Mouse (Mus musculus) mouse embryonic stem cell (cell line): ENCODE data around the gene Rtbdn.
"Not testable (repeated sequence)": the region's sequence is repeated elsewhere in the genome, so short reads cannot be mapped to it uniquely, and the experiment has no call there.

Experiments
- in situ Hi-C, 2 experiments: fragments of 300-500 bp; cut with MboI; formaldehyde crosslinking; loops; 1 replicate in 1 of 2; 3 replicates in 1 of 2; pipeline ENCODE4 v1.14.3; 2019 to 2020; ENCODE audit warnings: low sequenced_read_pairs in 2 of 2, low pct_unique_long_range_greater_than_20kb in 1 of 2, mixed read lengths in 1 of 2; ENCODE audit not compliant: unreplicated experiment in 1 of 2

The Rtbdn gene

DNA sequence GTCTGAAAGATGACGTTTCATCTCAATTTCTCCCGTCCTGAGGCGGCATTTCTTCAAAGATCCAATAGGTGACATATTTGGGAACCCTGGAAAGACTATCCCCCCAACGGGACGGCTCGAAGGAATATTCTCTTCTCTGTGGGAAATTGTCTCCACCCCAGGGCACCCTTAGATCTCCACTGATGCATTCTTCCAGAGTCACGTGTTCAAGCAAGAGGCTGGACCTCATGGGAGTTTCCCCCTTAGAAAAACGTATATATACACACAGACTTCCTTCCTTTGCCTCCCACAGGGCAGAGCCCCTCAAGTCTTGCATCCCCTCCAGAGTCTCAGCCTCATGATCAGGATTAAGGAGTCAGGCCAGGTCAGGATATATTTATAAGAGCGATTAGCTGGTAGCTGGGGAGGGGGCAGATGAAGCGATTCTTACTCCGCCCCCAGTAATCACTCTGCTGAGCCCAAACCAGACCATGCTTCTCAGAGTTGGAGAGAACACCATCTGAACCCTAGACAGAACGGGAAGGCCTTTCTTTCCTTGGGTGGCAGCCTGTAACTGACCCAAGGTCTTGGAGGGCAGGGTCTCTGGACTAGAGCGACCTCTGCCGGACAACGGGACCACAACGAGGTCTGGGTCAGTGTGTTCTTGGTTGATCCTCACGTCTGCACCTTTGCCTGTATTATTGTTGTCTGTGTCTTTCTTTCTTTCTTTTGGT is at the start of gene Rtbdn:
Gene Rtbdn (plus strand): TSS at position 464 of the 713 bp plus-strand sequence.
- in situ Hi-C loops: no loop called here

DNA sequence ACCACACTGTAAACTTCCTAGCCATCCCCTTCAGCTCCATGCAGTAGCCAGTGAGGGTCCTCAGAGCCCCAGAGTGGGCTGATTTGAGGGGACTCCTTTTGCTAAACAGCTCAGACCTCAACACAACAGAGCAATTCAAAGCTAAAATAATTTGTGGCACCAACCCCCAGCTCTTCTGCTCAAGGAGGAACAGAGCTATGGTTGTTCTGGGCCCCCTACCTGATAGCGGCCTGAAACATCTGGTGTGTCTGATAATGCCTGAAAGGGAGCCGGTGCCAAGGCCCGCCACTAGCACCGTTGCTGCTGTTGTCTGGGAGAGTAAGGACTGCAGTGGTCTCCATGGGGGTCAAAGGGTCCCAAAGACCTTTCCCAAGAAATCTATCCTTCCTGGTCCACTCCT is 45.7 kb upstream of the Rtbdn start:
- in situ Hi-C loops: no loop called here

DNA sequence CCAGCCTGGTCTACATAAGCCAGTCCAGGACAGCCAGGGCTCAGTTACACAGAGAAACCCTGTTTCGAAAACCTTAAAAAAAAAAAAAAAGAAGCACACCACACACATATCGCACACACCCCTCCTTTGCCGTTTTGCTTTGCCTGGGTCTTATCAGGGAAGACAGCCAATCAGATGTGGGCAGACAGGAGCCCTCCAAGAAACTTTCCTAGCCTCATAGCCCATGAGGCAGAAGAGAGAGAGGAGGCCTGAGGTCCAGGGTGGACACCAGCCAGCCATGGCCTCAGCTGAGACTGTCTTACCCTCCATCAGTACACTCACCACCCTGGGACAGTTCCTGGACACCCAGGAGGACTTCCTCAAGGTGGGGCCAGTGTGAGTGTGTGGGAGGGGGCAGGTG is 45.0 kb upstream of the Rtbdn start, which contains the start of gene Klf1:
Gene Klf1 (plus strand): TSS at position 177 of the 400 bp plus-strand sequence.
- in situ Hi-C loops: no loop called here

DNA sequence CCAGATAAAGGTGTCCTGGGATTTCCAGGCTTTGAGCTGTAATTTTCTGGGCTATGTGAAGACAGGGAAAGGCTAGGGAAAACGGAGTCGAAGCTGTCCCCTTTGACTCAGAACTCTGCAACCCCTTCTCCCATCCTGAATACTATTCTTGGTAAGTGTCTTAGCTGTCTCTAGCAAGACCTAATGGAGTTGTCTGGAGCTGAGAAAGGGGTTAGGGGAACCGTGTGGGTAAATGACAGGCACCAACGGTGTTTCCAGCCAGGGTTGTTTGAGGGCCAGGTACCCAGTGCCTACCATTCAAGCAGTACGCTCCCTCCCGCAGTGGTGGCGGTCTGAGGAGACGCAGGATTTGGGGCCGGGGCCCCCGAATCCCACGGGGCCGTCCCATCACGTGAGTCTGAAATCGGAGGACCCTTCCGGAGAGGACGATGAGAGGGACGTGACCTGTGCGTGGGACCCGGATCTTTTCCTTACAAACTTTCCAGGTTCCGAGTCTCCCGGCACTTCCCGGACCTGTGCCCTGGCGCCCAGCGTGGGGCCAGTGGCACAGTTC is 44.3 kb upstream of the Rtbdn start:
- in situ Hi-C loops: no loop called here

DNA sequence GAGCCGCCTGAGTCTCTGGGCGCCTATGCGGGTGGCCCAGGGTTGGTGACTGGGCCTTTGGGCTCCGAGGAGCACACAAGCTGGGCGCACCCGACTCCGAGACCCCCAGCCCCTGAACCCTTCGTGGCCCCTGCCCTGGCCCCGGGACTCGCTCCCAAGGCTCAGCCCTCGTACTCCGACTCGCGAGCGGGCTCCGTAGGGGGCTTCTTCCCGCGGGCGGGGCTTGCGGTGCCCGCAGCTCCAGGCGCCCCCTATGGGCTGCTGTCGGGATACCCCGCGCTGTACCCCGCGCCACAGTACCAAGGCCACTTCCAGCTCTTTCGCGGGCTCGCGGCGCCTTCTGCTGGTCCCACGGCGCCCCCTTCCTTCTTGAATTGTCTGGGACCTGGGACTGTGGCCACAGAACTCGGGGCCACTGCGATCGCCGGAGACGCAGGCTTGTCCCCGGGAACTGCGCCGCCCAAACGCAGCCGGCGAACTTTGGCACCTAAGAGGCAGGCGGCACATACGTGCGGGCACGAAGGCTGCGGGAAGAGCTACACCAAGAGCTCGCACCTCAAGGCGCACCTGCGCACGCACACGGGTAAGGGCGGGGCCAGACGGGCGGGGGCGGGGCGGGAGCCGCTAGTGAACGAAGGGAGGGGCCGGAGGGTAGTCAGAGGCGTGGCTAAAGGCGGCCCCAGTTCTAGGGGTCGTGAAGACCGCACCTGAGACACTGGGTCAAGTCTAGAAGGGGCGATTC is 43.7 kb upstream of the Rtbdn start:
- in situ Hi-C loops: no loop called here

DNA sequence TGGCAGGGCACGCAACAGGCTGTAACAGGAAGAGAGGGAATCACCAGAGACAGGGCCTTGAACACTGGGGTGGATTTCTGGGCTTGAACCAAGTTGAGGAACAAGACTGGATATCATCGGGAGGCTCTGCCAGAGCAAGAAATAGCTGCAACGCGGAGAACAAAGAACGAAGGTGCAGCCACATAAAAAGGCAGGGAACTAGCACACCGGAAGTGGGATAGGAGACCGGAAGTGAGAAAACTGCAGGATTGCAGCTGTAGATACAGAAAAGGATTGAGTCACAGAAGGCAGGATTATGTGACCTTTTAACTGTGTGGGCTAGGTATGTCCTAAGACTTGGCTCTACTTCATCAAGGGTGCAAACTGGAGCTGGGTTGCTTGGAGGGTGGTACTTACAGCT is 42.4 kb upstream of the Rtbdn start:
- in situ Hi-C loops: no loop called here

DNA sequence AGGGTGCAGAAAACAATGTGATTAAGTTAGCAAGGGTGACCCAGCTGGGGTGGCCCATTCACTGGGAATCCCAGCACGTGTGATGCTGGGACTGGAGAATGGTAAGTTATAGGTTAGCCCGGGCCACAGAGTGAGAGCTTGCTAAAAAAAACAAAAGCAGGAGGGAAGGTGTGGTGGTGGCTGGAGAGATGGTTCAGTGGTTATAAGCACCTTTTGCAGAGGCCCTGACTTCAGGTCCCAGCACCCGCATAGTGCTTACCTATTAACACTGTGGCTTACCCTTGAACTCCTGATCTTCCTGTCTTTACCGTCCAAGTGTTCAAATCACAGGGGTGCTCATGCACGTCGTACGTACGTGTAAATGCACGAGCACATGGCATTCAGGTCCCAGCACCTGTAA is 39.8 kb upstream of the Rtbdn start:
- in situ Hi-C loops: no loop called here

DNA sequence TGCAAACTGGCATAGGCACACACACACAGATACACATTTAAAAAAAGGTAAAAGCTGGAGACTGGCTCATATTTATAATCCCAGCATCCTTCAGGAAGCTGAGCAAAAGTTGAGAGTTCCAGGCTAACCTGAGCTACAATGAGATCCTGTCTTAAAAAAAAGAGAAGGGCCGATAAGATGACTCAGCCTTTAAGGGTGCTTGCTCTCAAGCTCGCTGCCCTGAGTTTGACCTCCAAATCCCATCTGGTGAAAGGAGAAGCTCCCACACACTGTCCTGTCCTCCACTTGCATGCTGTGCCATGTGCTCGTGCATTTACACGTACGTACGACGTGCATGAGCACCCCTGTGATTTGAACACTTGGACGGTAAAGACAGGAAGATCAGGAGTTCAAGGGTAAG is 39.3 kb upstream of the Rtbdn start:
- in situ Hi-C loops: no loop called here

DNA sequence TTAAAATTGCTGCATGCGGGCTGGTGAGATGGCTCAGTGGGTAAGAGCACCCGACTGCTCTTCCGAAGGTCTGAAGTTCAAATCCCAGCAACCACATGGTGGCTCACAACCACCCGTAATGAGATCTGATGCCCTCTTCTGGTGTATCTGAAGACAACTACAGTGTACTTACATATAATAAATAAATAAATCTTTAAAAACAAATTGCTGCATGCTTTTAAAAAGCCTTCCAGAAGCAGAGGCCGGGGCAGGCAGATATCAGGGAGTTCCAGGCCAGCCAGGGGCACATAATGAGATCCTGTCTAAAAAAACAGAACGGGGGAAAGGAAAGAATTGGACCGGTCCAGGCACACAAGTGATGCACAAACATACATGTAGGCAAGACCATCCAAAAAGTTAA is 38.8 kb upstream of the Rtbdn start:
- in situ Hi-C loops: not testable (repeated sequence)

DNA sequence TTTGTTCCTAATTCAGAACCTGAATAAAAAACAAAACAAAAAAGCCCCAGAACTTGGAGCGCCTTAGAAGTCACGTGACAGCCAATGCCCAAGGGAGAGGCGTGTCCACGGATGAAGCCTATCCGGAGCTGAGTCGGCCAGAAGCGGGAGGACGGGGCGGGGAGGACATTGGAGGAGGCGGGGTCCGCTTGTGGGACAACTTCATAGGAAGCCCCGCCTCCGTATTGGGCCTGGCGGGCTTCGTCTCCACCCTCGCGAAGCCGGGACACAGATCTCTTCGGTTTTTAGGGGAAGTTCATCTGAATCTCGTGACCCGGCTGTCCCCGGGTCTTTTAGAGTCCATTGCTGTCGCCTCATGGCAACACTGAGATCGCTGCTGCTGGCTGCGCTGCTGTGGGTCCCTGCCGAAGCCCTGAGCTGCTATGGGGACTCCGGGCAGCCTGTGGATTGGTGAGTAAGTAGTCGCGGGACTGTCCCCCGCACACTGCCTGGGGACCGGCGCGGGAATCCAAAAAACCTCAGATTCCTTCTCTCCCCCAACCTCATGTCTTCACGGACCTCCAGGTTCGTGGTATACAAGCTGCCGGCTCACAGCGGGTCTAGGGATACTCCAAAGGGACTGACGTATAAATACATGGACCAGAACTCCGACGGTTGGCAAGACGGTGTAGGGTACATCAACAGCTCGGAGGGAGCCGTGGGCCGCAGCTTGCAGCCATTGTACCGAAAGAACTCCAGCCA is 38.2 kb upstream of the Rtbdn start, which contains the start of gene Dnase2a:
Gene Dnase2a (plus strand): TSS at position 140 of the 741 bp plus-strand sequence.
- in situ Hi-C loops: no loop called here

DNA sequence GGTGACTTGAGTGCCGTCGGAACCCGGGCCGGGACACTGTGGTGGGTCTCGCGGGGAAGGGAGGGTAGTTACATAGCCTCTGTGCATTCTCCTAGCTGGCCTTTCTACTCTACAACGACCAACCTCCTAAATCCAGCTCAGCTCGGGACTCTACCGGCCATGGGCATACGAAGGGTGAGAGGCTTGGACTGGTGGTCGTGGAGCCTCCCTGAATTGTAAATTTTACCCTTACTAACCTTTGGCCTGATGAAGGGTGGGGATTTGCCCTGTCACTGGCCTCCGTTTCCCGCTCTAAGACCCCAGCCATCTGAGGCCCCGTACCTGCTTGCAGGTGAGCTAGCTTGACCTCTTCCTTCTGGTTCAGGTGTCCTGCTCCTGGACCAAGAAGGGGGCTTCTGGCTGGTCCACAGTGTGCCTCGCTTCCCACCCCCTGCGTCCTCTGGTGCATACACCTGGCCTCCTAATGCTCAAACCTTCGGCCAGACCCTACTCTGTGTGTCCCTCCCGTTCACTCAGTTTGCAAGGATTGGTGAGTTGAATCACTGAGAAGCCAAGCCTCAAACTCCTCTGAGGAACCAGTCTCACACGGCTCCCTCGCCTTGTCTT is 37.5 kb upstream of the Rtbdn start:
- in situ Hi-C loops: no loop called here

DNA sequence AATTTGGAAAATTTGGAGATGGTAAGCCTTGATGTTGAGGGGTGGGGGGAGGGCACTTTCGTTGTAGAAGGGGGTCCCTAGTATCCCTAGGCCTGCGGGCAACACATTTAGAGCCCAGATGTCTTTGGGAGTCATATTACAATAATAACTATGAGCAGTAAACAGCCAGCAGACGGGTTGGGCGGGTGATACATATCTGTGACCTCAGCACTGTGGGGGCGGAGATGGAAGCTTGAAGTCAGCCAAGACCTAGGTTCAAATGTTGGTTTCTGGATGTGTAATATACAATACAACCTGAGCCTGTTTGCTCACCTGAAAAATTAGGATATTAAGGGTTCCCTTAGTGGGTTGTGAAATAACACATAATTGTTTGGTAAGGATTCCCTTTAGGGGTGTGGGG is 36.8 kb upstream of the Rtbdn start:
- in situ Hi-C loops: no loop called here

DNA sequence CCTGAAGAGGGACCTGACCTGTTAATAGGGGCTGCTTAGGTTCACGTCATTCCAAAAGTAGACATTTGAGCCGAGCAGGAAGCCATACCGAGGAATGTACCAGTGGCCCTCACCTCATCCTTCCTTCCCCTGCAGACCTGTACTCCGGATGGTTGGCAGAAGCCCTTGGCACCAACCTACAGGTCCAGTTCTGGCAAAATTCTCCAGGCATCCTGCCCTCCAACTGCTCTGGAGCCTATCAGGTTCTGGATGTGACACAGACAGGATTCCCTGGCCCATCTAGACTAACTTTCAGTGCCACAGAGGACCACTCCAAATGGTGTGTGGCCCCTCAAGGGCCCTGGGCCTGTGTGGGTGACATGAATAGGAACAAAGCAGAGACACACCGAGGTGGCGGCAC is 36.2 kb upstream of the Rtbdn start:
- in situ Hi-C loops: no loop called here

DNA sequence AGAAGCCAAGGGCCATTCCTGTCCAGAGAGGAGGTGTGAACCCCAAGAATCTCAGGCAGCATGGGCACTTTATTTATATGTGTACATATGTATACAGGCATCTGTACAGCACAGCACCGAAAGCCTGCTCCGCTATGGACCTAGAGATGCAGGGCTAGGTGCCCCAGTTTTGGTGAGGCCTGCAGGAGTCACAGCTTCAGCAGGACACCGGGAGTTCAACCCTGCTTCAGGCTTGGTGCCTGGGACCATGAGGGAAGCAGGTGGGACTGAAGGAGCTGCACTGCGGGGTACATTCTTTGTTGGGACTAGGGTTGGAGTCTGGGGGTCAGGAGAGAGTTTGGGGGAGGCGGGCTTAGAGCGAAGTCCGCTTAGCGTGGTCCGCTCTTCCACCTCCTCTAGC is 34.9 kb upstream of the Rtbdn start:
- in situ Hi-C loops: no loop called here

DNA sequence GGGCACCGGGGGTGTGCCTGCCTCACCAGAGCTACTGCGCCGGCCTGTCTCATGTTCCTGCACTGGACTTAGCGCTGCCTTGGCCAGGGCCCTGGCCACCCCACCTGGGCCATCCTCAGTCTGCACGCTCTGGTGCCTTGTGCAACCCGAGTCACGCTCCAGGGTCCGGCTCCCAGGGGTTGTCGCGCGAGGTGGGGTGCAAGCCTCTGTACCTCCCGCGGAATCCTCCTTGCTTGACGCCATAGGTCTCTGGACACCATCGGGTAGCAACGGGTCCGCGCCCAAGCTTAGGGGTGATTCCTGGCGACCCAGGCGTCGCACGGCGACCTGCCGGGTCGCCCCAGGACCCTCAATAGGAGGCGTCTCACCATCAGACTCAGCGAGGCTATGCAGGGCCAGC is 34.4 kb upstream of the Rtbdn start:
- in situ Hi-C loops: no loop called here

DNA sequence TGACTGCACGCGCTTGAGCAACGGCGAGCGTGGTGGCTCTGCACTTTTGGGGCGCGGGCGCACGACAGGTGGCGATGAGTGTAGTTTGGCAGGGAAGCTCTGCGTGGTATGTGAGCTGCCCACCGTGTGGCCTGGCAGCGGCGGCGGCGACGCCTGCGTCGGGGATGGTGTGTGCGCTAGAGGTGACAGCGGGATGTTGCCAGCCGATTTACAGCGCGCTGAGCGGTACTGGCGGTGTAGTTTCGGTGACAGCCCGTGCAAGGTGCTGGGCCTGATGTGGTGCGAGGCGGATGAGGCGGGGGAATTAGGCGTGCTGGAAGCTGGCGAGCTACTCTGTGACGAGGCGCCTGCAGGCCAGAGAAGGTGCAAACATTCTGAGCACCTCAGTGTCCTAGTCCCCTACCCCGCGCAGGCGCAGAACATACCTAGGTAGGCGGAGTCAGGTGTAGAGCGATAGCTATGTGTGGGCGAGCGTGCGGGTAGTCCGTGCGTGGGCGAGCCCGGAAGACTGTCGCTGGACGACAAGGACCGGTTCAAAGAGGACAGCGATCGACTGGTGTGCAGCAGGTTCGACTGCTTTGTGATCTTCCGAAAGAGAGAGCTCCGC is 33.8 kb upstream of the Rtbdn start:
- in situ Hi-C loops: no loop called here

DNA sequence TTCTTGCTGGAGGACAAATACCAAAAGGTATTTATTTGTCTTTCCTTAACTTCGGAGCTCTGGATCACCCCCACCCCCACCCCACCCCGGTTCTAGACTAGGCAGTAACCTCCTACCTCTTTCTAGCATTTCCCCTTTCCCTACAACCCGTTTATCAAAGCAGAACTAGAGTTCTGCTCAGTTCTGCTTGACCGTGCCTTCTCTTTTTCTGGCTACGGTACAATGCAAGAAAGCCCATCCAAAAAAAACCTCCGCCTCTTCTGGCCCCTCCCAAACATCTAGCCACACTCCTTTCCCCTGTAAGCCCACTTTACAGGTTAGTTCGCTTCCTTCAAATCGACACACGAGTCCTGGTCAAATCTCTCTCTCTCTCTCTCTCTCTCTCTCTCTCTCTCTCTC is 33.3 kb upstream of the Rtbdn start:
- in situ Hi-C loops: no loop called here

DNA sequence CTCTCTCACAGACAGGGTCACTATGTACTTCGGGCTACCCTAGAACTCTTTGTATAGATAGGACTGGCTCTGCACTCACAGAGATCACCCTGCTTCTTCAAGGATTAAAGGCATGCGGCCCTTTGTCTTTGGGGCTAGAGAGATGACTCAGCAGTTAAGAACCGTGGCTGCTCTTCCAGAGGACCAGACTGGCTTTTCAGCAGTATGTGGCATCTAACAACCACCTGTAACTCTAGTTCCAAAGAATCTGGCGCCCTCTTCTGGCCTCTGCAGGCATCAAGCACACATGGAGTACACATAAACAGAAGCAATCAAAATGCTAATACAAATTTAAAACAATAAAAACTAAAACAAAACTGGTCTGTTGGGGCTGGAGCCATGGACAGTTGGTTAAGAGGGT is 32.8 kb upstream of the Rtbdn start:
- in situ Hi-C loops: no loop called here
